Mouse (Mus musculus) lung, embryonic 14.5 days (tissue): ENCODE results near the gene Troap. TPM values are rescaled to one million over a fixed set of nuclear protein-coding genes. Genes with fewer than 3 reads are reported as not detected.
A peak's percentile ranks its signal among the peaks of the same experiment; 100 is the strongest.

Source experiments
- ATAC-seq: fragments of 200-750 bp; cut with Nextera tagmentation; 2 replicates; pipeline ENCODE4 v1.8.0; 2017; ENCODE audit warnings: mild to moderate bottlenecking, moderate TSS enrichment, moderate library complexity; ENCODE audit not compliant: insufficient read depth
- DNase-seq: peaks from one replicate; pipeline ENCODE4 v3.0.0-alpha.2; 2015
- H3K27ac ChIP-seq: fragments of 300-500 bp; sonication (generic); 2 replicates; pipeline ENCODE4 v1.5.1; 2014; ENCODE audit warnings: low read depth, mild to moderate bottlenecking, moderate library complexity
- H3K27me3 ChIP-seq: fragments of 300-500 bp; sonication (generic); 2 replicates; pipeline ENCODE4 v1.6.1; 2014; ENCODE audit warnings: low read length, control low read depth; ENCODE audit not compliant: insufficient read depth
- H3K36me3 ChIP-seq: fragments of 300-500 bp; sonication (generic); 2 replicates; pipeline ENCODE4 v1.6.1; 2014; ENCODE audit warnings: control low read depth; ENCODE audit not compliant: insufficient read depth
- H3K4me1 ChIP-seq: fragments of 300-500 bp; sonication (generic); 2 replicates; pipeline ENCODE4 v1.6.1; 2014; ENCODE audit warnings: antibody characterized with exemption, control low read depth; ENCODE audit not compliant: insufficient read depth
- H3K4me2 ChIP-seq: fragments of 300-500 bp; sonication (generic); 2 replicates; pipeline ENCODE4 v1.6.1; 2014; ENCODE audit warnings: mild to moderate bottlenecking
- H3K4me3 ChIP-seq: fragments of 300-500 bp; sonication (generic); 2 replicates; pipeline ENCODE4 v1.5.1; 2014; ENCODE audit warnings: low read depth, low read length
- H3K9ac ChIP-seq: fragments of 300-500 bp; sonication (generic); 2 replicates; pipeline ENCODE4 v1.6.1; 2014
- H3K9me3 ChIP-seq: fragments of 300-500 bp; sonication (generic); 2 replicates; pipeline ENCODE4 v1.6.1; 2016; ENCODE audit warnings: low read depth, low read length, control low read depth
- CTCF ChIP-seq: IDR thresholded peaks from 2 replicates; pipeline ENCODE4 v1.5.1; 2016; ENCODE audit warnings: antibody characterized with exemption, low read depth
- WGBS: fragments of 180-500 bp; shearing (Covaris S2); extraction: QIAGEN DNeasy Blood & Tissue Kit; methylation state at CpG from one replicate; pipeline ENCODE4 v1.1.7; 2014; 5-methylcytosine and 5-hydroxymethylcytosine counted together
- polyA plus RNA-seq: library from polyadenylated mRNA; unstranded; fragments of >200 nt; fragmentation: Nextera tagmentation; extraction: Ambion mirVana; gene quantifications from 2 replicates; pipeline ENCODE4 v1.2.1, GENCODE M21; 2014

Gene Troap
- polyA plus RNA-seq, 1 experiment from 2014 or later = 35.1 TPM

GRCm38 (mm10) chr15:99088292-99088691 is 13.9 kb downstream of the Troap start:
- peak; percentile 73 for TF ChIP-seq CTCF
- Histone ChIP-seq H3K9me3 (no peaks in the 10 kb centered on the region), H3K27me3 (peaks cover 96% of the 10 kb centered on the region), H3K4me2 (peak overlapping the region; percentile 49), H3K9ac (peak overlapping the region; percentile 4), H3K4me1 (no peaks in the 10 kb centered on the region), H3K4me3 (peak overlapping the region; percentile 29), H3K27ac (no peak overlapping the region), H3K36me3 (no peaks in the 10 kb centered on the region)
- peak; percentile 89 for DNase-seq
- peak; percentile 69 for ATAC-seq
- under 1% methylated on average over 26 of the region's 27 CpGs for WGBS

GRCm38 (mm10) chr15:99089069-99089468 is 14.7 kb downstream of the Troap start:
- no peak for ATAC-seq
- no peaks in the 10 kb centered on the region for H3K36me3 ChIP-seq
- H3K27ac ChIP-seq = no peak overlapping the region
- H3K9ac ChIP-seq = no peak overlapping the region
- H3K4me2 ChIP-seq = peak overlapping the region; percentile 49; the same call in 1 of the 2 replicates
- H3K4me1 ChIP-seq = peaks cover 3% of the 10 kb centered on the region; the same call in 1 of the 2 replicates
- H3K9me3 ChIP-seq = no peaks in the 10 kb centered on the region
- TF ChIP-seq CTCF = no peak
- WGBS = 11% methylated on average over 14 of the region's 14 CpGs
- DNase-seq = no peak
- peak overlapping the region; percentile 6; the same call in 1 of the 2 replicates for H3K4me3 ChIP-seq
- peaks cover 97% of the 10 kb centered on the region for H3K27me3 ChIP-seq

- H3K27me3 ChIP-seq = peaks cover 99% of the 10 kb centered on the region
- H3K4me1 ChIP-seq = peaks cover 3% of the 10 kb centered on the region; the same call in 1 of the 2 replicates
- no peaks in the 10 kb centered on the region for H3K9me3 ChIP-seq
- ATAC-seq (no peak), DNase-seq (no peak)
- H3K4me3 ChIP-seq = peak within 1 kb of the TSS; percentile 44
- WGBS = 24% methylated on average over 8 of the region's 8 CpGs
- peak within 1 kb of the TSS; percentile 85 for H3K4me2 ChIP-seq
- H3K27ac ChIP-seq = no peak within 1 kb of the TSS
- H3K9ac ChIP-seq = peak within 1 kb of the TSS; percentile 38
- TF ChIP-seq CTCF = 0 out of 2 replicates have a peak, but pooled peaks have one; percentile 4
- no peaks in the 10 kb centered on the region for H3K36me3 ChIP-seq
Measured at GRCm38 (mm10) chr15:99092870-99093269, 18.5 kb downstream of the Troap start, which contains the start of gene Dnajc22. TSS of gene Dnajc22 (plus strand) at chr15:99093170.

GRCm38 (mm10) chr15:99093291-99094258 is 19.2 kb downstream of the Troap start:
- H3K9me3 ChIP-seq = no peaks in the 10 kb centered on the region
- peak; percentile 21; the same call in 1 of the 2 replicates for ATAC-seq
- peak; percentile 56 for DNase-seq
- WGBS = 1% methylated on average over 56 of the region's 56 CpGs
- H3K36me3 ChIP-seq = no peaks in the 10 kb centered on the region
- peaks cover 3% of the 10 kb centered on the region; the same call in 1 of the 2 replicates for H3K4me1 ChIP-seq
- H3K27ac ChIP-seq = no peak overlapping the region
- H3K4me2 ChIP-seq = peak overlapping the region; percentile 85
- peak overlapping the region; percentile 44 for H3K4me3 ChIP-seq
- peak overlapping the region; percentile 38 for H3K9ac ChIP-seq
- peaks cover 99% of the 10 kb centered on the region for H3K27me3 ChIP-seq
- TF ChIP-seq CTCF = peak; percentile 60

GRCm38 (mm10) chr15:99094631-99095270 is 20.4 kb downstream of the Troap start:
- Histone ChIP-seq H3K27ac (no peak overlapping the region), H3K27me3 (peaks cover 98% of the 10 kb centered on the region), H3K4me2 (peak overlapping the region; percentile 16; the same call in 1 of the 2 replicates), H3K9ac (no peak overlapping the region), H3K4me3 (no peak overlapping the region), H3K9me3 (no peaks in the 10 kb centered on the region), H3K36me3 (no peaks in the 10 kb centered on the region), H3K4me1 (peaks cover 3% of the 10 kb centered on the region; the same call in 1 of the 2 replicates)
- 1% methylated on average over 27 of the region's 27 CpGs for WGBS
- DNase-seq (peak; percentile 54), ATAC-seq (peak; percentile 16; the same call in 1 of the 2 replicates)
- TF ChIP-seq CTCF = no peak

GRCm38 (mm10) chr15:99095356-99095755 is 21.0 kb downstream of the Troap start:
- WGBS = 5% methylated on average over 6 of the region's 6 CpGs
- H3K27ac ChIP-seq = no peak overlapping the region
- no peak overlapping the region for H3K4me3 ChIP-seq
- ATAC-seq (no peak), DNase-seq (no peak)
- TF ChIP-seq CTCF = no peak
- H3K27me3 ChIP-seq = peaks cover 92% of the 10 kb centered on the region
- H3K9ac ChIP-seq = no peak overlapping the region
- H3K36me3 ChIP-seq = no peaks in the 10 kb centered on the region
- no peak overlapping the region for H3K4me2 ChIP-seq
- peaks cover 3% of the 10 kb centered on the region; the same call in 1 of the 2 replicates for H3K4me1 ChIP-seq
- H3K9me3 ChIP-seq = no peaks in the 10 kb centered on the region
